Mouse (Mus musculus) CH12.LX (cell line): ENCODE measurements around the gene Clasp2.

Source experiments
- EP300 ChIP-seq: IDR thresholded peaks from 2 replicates; pipeline ENCODE4 v1.6.1; 2011; ENCODE audit warnings: low read length, improper control_type of control experiment
- MAX ChIP-seq: IDR thresholded peaks from 2 replicates; pipeline ENCODE4 v1.6.1; 2011; ENCODE audit warnings: low read length, improper control_type of control experiment
- MYC ChIP-seq: IDR thresholded peaks from 2 replicates; pipeline ENCODE4 v1.6.1; 2011; ENCODE audit warnings: low read depth, mild to moderate bottlenecking, improper control_type of control experiment, low read length
- PAX5 ChIP-seq: IDR thresholded peaks from 2 replicates; pipeline ENCODE4 v1.6.1; 2012; ENCODE audit warnings: low read length, inconsistent platforms, mixed read lengths
- POLR2A ChIP-seq: IDR thresholded peaks from 2 replicates; pipeline ENCODE4 v1.6.1; 2011; ENCODE audit warnings: low read depth, mild to moderate bottlenecking, improper control_type of control experiment, low read length

DNA sequence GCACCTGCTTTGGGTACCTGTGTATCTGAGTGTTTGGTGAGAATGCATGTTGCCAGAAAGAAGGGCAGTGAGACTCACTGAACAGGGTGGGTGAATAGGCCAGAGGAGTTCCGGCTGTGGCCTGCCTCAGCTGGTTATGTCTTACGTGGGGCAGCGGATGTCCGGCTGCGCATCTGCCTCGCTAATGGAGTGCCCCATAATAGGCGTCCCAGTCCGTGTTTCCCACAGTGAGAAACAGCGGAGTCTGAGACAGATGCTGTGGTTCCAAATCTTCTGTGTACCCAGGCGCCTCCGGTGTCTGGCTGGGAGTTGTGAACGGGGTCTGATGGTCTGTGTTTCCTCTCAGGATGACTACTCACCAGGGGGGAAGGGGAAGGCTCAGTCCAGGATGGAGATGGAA is 30.4 kb upstream of the Clasp2 start:
- TF ChIP-seq POLR2A: no peak
- TF ChIP-seq MYC: no peak
- no peak for TF ChIP-seq MAX
- TF ChIP-seq EP300: no peak
- no peak for TF ChIP-seq PAX5
